Mouse (Mus musculus) bone marrow, adult 2 months (tissue): ENCODE measurements around the gene Tmbim1.

Experiments used
- CTCF ChIP-seq: fragments of 200-500 bp; IDR thresholded peaks from 2 replicates; pipeline ENCODE4 v1.5.1; 2011; ENCODE audit warnings: low read length, control low read depth; ENCODE audit not compliant: control insufficient read depth, insufficient read depth
- POLR2A ChIP-seq: fragments of 200-500 bp; IDR thresholded peaks from 2 replicates; pipeline ENCODE4 v1.6.1; 2011; ENCODE audit warnings: low read depth, mild to moderate bottlenecking, control low read depth, low read length, borderline replicate concordance; ENCODE audit not compliant: control insufficient read depth

DNA sequence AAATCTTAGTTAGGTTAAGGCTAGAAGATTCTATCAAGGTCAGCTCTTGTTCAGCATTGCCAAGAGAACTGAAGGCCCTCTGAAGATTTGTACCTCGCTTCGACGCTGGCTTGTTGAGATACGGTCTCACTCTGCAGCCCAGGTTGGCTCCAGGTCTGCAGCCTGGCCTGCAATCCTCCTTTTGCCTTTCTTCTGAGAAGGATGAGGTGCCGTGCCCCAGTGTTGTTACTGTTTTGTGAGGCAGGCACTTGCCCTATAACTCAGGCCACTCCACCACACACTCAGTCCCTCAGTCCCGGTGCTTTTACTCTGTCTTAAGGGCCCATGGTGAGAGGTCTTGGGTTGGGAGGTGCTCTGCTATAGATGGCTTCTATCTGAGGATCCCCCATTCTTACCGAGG, 3.2 kb downstream of the Tmbim1 start:
- TF ChIP-seq CTCF (no peak), POLR2A (no peak)
